Mouse (Mus musculus) urinary bladder, postnatal 4 days (tissue): ENCODE measurements around the gene Mup11.
"Not testable (repeated sequence)": the region's sequence is repeated elsewhere in the genome, so short reads cannot be mapped to it uniquely, and the experiment has no call there.

Experiments used
- DNase-seq, 2 experiments: peaks; one replicate each; pipeline ENCODE4 v3.0.0; 2021 to 2022; ENCODE audit warnings: low spot score in 2 of 2

The Mup11 gene

DNA sequence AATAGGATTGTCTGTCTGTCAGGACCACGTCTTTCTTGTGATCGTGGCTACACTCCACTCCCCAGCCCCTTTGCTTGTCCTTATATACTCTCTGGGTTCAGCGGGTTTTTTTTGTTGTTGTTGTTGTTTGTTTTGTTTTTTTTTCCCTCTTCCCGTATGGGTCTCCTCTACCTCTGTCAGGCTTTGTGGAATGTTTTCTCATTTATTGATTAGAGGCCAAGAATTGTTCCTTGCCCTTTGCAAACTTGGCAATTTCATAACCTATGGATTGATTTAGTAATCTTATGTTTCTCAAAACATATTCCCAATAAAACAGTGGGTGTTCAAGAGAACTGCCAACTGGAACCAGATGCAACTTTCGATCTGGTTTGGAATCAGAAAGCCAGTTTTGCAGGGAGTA, at the start of gene Mup11:
TSS of gene Mup11 (minus strand) at position 101 of the 400 bp plus-strand sequence.
- DNase-seq, result not testable (repeated sequence)
